Mouse (Mus musculus): ENCODE results near the gene Fbxo30.

Gene Fbxo30

DNA sequence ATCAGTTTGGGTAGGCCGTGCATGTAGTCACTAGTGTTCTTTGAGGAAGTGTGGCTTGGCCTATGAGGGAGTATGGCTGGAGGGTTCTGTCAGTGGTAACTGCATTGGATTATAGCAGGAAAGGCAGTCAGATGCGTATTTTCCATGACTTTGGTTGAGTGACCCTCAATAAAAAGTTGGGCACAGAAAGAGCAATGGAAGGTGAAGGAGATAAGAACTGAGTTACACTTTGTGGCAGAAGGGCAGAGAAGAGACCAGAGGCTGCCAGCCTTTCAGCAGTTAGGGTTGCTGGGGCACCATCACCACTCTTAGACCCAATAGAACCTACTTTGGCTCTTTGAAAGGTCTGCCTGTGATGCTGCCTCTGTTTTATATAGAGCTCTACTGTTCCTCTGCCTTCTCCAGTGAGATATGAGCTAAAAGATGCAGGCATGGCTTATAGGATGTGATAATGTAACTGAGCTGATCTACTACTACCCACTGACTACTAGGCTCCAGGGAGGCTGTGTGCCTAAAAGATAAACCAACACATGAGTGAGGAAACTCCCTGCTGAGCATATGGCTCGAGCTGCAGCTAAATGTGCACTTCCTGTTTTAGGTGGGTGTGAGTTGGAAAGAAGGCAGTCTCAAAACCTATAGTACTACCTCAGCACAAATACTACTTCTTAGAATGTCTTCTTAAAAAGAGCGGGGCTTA lies 42.2 kb downstream of the Fbxo30 start:
- no peak for DNase-seq

DNA sequence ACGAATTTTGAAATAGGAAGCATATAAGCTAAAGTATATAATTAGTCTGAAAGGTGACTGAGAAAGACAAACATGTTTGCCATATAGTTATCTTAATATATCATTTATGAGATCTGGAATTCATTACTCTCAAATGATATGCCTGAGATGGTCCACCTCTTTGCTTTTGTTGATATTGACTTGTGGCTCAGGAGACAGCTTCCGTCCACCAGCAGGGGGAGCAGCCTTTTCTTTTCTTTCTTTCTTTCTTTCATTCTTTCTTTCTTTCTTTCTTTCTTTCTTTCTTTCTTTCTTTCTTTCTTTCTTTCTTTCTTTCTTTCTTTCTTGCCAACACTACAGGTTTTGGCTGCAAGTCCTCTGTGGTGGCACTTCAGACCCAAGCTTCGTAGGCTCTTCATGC lies 45.4 kb downstream of the Fbxo30 start:
- DNase-seq = no peak

GRCm38 (mm10) chr10:11343205-11344141 lies 62.3 kb downstream of the Fbxo30 start, which contains the start of gene Epm2a:
Epm2a (plus strand) TSS chr10:11343404.
- peak; percentile 92 for DNase-seq

- DNase-seq = no peak
Observed at GRCm38 (mm10) chr10:11344536-11345468, 63.7 kb downstream of the Fbxo30 start.
